Mouse (Mus musculus) CD4-positive helper T cell, adult 2 months (primary cell): ENCODE measurements around the gene Itpkb.

Experiments used
- DNase-seq: peaks from one replicate; pipeline ENCODE4 v3.0.0-alpha.2; 2012; ENCODE audit warnings: low read depth, missing footprints, low spot score

Itpkb gene

GRCm38 (mm10) chr1:180393017-180393797 is 62.9 kb downstream of the Itpkb start:
- peak; percentile 83 for DNase-seq

GRCm38 (mm10) chr1:180393873-180394272 is 63.6 kb downstream of the Itpkb start:
- DNase-seq, result no peak

GRCm38 (mm10) chr1:180397734-180398133 is 67.4 kb downstream of the Itpkb start:
- DNase-seq, result peak; percentile 63

GRCm38 (mm10) chr1:180398446-180398845 is 68.2 kb downstream of the Itpkb start:
- DNase-seq, result peak; percentile 67

GRCm38 (mm10) chr1:180400691-180401455 is 70.6 kb downstream of the Itpkb start:
- no peak for DNase-seq

- peak; percentile 89 for DNase-seq
Observed at GRCm38 (mm10) chr1:180401725-180402124, 71.4 kb downstream of the Itpkb start.

- DNase-seq, result no peak
Observed at GRCm38 (mm10) chr1:180402481-180403081, 72.3 kb downstream of the Itpkb start.

- DNase-seq, result no peak
Observed at GRCm38 (mm10) chr1:180403357-180403693, 73.0 kb downstream of the Itpkb start.

GRCm38 (mm10) chr1:180403694-180404606 is 73.7 kb downstream of the Itpkb start:
- peak; percentile 93 for DNase-seq

GRCm38 (mm10) chr1:180404706-180405105 is 74.4 kb downstream of the Itpkb start:
- no peak for DNase-seq

- DNase-seq, result no peak
Observed at GRCm38 (mm10) chr1:180405576-180406335, 75.5 kb downstream of the Itpkb start.

- no peak for DNase-seq
Observed at GRCm38 (mm10) chr1:180406336-180407035, 76.2 kb downstream of the Itpkb start.

- DNase-seq, result peak; percentile 81
Observed at GRCm38 (mm10) chr1:180407171-180407671, 76.9 kb downstream of the Itpkb start.

GRCm38 (mm10) chr1:180407727-180408719 is 77.7 kb downstream of the Itpkb start:
- DNase-seq, result no peak

- DNase-seq, result no peak
Observed at GRCm38 (mm10) chr1:180408832-180409231, 78.5 kb downstream of the Itpkb start.

GRCm38 (mm10) chr1:180409771-180410170 is 79.5 kb downstream of the Itpkb start:
- DNase-seq, result no peak

- DNase-seq, result no peak
Observed at GRCm38 (mm10) chr1:180410306-180410705, 80.0 kb downstream of the Itpkb start.

GRCm38 (mm10) chr1:180415064-180415463 is 84.8 kb downstream of the Itpkb start:
- no peak for DNase-seq

GRCm38 (mm10) chr1:180415836-180416235 is 85.6 kb downstream of the Itpkb start:
- DNase-seq, result no peak
